Mouse (Mus musculus) right cerebral cortex, postnatal 14 days (tissue): ENCODE measurements around the gene Kctd17.

Experiments used
- DNase-seq: peaks from one replicate; pipeline ENCODE4 v3.0.0; 2022

Gene Kctd17

DNA sequence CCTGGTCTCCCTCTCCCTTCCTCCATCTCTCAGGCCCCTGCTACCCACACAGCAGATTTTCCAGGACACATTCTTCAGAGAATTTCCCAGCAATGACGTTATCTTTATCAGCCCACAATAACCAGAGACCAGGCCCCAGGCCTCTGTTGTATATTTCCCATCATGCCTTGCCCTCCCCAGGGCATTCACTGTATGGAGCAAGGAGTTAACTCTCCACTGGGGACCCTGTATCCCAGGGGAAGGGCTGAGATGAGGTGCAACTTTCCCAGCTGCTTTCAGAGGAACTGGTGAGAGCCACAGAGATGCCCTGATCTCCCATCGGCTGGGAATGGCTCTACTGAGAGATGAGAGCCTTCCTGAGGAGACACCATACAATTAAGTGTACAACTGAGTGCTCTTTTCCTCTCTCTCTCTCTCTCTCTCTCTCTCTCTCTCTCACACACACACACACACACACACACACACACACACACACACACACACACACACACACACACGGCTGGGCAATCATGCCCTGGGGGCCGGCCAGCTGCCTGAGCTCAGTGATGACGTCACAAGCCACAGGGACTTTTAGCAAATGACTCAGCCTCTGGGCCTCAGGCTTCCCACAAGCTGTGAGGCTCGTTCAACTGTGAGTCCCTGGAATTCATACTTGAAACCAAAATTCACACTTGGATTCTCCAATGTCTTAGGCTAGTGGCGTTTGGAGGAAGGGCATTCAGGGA, 21.5 kb downstream of the Kctd17 start:
- DNase-seq, result no peak

DNA sequence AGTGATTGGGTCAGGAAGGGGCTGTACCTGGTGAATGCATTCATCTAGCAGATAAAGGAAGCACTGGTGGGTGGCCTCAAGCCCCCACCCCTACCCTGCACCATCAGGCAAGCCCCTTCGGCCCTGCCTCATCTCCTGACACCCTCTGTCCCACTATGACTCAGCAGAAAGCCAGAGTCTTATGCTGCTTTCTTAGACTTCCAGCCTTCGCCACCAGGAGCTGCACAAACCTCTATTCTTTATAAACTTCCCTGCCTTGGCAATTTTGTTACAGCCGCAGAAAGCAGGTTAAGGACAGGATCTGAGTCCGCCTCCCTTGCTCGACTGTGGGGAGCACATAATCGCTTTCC, 22.0 kb downstream of the Kctd17 start:
- no peak for DNase-seq

DNA sequence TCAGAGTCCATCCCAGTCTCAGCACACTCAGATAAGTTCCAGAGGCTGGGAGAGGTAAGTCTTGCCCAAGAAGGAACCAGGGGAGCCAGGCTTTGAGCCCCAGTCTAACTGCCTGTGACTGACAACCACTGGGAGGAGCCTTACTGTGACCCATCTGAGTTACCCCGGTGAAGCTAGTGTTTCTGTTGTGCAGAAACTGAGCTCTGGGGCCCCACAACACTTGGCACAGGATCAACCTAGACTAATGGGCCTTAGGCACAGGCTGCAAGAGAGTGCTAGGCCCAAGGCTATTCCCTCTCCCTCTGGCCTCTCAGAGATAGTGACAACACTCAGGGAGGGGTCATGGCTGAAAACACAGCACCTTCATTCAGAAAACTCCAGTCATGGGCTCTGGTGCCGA, 22.8 kb downstream of the Kctd17 start:
- DNase-seq, result no peak

DNA sequence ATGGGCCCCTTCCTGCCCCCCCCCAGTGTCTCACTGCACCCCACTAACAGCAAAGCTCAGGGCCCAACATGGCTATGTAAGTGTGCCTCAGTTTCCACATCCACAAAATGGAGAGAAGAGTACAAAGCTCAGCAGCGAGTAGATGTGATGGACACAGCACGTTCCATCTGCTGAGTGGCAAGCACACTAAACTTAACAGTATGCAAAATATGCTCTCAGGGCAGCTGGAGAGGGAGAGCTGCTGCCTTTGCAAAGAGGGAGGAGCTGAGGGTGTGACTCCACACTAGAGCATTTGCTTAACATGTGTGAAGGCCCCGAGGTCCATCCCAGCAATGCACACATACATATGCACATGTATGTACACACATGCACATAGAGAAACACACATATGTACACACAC, 24.6 kb downstream of the Kctd17 start:
- DNase-seq, result no peak

DNA sequence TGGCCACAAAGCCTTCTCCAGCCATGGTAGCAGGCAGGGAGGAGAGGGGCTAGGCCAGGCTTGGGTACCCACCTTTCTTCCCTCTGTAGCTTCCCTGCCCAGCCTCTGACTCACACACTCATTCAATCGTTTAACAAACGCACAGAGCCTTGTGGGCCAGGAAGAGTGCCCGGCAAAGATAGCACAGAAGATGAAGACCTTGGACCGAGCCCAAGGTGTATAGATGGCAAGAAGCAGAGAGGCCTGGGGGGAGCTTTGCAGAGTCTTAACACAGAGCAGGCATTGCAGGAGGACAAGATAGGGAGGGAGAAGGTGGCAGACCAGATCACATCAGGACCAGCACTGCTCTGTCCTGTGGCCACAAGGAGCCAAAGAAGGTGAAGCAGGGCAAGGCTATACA, 26.8 kb downstream of the Kctd17 start:
- DNase-seq, result no peak

DNA sequence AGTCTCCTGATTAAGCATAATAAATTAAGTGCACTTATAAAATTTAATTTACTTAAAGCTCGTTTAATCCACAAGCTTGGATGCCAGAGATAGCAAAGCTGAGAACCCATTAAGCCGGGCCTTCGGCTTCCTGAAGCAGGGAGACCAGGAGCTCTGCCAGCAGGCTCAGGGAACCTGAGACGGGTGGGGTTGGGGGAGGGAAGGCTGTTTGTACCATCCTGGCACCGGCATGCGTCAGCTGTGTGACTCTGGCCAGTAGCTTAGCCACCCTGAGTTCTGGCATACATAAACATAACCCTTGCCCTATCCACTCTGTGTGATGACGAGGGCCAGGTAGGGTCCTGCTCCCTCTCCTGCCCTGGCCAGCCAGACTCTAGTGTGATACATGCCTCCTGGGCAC, 27.7 kb downstream of the Kctd17 start:
- no peak for DNase-seq

DNA sequence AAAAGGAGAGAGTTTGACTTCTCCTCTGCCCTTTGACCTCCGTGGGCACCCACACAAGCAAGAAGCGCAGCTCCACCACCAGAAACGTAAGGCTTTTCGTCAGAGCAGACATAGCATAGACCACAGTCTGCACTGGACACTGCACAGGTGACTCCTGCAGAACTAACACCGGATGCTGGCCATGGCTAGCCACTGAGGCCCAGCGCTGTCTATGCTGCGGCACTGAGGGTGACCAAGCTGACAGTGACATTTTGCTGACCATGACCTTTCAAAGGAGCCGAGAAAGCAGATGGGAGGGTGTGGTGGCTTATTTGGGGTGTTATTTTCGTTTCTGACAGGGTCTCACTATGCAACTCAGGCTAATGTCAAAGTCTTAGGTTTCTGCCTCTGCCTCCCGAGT, 28.8 kb downstream of the Kctd17 start:
- no peak for DNase-seq

DNA sequence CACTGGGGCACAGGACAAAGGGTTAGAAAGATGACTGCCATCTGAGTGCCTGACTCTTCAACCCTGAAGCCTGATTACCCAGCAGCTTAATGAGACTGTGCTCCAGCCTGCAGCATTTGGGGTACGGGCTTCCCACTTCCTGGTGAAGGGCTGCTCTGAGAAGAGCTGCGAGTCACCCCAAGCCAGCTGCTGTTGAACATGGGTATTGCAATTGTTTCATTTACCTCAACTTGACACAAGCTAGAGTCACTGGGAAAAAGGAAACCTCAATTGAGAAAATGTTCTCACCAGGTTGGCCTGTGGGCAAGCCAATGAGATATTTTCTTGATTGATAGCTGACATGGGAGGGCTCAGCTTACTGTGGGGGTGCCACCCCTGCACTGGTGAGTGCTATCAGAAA, 34.6 kb downstream of the Kctd17 start:
- DNase-seq, result no peak

DNA sequence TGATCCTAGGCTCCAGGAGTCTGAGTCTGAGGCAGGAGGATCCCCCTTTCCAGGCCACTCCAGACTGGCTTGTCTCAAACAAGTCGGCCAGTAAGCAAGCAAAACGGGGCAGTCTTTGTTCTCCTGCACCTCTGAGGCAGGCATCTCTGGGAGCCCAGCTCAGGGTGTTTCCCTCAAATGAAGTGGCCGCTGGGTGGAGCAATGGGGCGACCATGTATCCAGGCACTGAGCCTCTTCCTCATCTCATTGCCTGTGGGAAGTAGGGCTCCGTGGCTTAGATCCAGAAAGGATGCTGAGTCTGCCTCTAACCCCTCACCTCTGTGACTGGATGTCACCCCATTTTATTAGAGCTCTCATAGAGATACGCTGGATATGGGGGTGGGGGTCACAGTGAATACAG, 38.4 kb downstream of the Kctd17 start:
- DNase-seq, result no peak

DNA sequence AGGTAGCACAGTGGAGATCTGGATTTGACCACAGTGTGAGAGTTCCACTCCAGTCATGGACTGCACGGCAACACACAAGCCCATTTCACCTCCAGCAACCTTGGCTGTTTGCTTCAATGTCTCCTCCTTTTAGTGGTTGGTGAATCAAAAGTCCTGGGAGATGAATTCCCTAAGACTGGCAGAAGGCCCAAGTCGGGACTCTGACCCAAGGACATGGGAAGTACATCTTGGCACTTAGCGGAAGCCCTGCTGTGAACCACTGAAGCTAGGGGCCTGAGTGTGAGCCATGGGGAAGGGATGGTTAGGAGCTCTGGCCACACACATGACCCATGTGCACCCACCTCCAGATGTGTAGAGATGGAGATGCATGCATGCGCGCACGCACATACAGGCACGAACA, 39.2 kb downstream of the Kctd17 start:
- DNase-seq, result no peak

DNA sequence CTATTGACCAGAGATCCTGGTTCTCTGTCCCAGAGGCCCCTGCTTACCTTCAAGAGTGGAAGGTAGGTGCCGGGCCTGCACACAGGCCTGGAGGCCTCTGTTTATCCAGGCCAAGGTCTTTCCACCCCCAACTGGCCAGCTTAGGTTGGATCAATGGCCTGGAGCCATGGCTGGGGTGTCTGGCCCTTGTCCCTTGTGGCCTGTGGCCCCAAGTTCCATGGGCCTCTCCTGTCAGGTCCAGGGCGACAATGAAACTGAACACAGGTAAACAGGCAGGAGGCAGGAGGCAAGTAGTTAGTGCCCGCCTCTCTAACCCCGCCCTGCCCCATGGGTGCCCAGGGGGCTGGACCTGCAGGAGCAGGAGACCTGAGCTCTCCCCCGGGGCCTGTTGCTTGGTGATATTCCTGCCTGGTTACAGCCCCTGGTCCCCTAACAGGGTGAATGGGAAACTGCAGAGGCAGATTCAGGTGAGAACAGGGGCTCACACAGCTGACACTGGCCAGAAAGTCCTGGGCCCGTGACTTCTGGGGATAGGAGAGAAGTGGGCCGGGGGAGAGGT, 40.1 kb downstream of the Kctd17 start, which contains the start of gene Tmprss6:
Tmprss6 (minus strand) TSS at position 256 of the 559 bp plus-strand sequence.
- DNase-seq, result no peak

DNA sequence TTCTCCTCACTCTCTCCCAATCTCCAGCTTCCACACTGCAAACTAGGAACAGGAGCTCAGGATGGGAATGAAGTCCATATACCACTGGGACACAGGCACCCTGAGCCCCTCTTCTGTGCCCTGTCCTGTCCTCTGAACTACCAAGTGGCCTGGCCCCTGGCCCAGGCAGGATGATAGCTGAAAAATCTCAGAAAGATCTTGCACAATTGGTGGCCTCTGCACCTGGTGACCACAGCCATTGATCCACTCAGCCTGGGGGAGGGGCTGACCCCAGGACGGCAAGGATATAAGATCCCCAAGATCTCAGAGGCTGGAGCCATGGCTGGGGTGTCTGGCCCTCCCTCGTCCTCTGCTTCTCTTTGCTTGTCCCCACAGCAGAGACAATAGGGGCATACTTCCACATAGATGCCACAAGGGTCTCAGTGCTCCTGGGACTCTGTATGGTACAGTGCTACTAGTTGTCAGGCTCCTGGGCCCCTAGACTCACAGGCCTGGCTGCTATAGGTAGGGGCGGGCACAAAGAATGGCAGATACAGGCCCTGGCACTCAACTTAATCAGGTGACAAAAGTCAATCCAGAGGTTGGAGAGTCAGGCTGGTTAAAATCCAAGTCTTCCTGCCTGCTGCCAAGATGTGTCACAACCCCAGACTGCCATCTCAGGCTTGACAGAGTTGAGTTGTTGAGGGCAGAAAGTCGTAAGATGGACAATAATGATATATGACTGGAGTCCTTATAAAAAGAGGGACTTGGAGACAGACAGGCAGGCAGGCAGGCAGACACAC, 42.3 kb downstream of the Kctd17 start:
- DNase-seq, result no peak

DNA sequence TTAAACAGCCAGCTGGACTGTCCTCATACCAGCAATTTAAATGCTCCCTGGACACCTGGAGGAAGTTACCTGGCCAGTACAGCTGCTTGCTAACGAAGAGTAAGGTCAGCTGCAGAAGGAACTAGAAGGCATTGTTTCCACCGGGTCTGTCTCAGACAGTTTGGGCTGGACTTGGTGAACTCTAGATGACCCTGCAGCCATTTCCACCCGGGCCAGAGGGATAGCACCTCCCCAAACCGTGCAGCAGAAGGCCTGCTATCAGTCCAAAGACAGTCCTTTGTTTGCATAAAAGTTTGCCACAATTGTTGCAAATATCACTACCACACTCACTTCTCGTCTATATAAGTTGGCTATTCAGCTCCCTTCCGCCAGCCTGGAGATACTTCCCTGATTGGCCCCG, 43.5 kb downstream of the Kctd17 start:
- DNase-seq, result no peak

DNA sequence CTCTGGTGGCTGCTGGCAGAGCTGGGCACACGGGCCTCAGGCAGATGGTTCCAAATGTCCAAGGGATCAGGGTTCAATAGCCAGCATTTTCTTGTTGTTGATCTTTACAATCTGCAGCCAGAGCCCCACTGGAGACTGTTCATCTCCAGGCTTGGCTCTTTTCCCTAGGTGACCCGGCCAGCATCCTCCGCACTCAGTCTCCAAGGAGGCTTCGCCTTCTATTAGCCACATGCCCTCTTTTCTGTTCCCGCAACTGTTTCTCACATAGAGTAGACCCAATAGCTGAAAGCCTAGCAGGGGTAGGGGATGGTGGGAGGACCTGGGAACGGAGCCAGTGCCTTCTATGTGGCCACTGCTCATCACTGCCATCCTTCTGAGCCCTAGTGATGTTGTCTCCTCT, 45.1 kb downstream of the Kctd17 start:
- no peak for DNase-seq

DNA sequence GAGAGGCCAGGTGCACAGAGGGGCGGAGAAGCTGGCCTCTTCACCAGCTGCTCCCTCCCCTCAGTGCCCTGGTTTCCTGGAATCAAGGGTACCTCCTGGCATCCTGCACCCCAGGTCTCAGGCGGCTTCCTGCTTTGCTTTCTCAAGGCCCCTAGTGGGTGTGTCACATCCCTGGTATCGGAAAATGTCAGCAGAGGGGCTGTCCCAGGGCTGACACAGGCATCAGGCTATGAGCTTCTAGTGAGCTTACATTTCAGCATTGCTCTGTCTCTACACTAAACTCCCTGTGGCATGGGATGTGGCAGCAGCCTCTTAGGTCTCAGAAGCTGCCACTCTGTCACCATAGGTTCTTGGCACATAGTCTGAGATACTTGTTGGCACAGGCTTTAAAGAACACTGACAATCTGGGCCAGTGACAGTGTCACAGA, 47.3 kb downstream of the Kctd17 start:
- no peak for DNase-seq

DNA sequence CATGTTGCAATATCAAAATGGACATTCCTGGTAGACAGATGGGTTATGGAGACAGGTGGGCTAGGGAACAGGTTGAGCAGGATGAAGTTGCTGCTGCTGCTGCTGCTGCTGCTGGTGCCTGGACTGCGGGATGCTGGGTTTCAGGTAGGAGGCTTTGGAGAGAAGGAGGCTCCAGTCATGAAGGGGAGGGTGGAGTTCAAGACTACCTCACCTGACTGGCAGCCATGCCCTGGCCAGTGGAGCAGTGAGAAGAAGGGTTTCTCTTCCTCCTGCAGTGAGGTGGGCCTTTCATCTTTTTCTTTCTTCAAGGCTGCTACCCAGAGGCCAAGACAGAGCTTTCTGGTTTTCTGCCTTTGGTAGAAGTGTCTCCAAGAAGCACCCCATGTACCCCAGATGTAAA, 48.5 kb downstream of the Kctd17 start:
- DNase-seq, result no peak

DNA sequence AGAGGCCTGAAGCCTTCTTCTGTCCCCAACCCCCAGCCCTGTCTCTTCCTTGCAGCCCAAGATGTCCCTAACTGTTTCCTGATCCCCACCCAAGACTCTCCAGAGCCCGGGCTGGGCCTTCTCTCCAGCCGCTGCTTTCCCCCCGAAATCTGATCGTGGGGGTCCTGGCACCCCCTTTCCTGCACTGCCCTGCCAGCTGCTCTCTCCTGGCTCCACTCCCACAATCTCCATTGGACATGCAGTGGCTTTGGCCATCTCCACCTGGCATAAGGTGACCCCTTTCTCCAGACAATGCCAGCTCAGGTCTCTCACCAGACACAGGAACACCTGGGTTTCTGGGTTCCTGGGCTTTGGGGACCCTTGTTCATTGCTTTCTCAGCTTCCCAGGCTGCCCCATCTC, 49.7 kb downstream of the Kctd17 start:
- no peak for DNase-seq

DNA sequence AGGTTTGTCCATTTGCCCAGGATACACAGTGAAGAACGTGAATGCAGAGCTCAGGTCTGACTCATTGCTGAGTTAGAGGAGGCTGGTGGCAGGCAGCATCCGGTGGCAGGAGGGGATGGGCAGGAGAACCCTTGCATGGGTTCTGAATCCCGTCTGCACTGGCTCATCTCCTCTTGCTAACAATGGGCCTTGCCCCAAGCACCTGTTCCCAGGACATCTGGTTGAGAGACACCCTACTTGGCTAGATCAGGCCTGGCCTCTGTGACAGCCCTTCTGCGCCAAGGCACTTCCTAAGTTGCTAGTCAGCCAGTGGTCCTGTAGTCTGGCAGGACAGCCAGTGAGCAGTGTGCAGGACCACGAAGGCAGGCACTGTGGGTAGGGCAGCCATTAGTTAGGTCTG, 51.1 kb downstream of the Kctd17 start:
- DNase-seq, result no peak

DNA sequence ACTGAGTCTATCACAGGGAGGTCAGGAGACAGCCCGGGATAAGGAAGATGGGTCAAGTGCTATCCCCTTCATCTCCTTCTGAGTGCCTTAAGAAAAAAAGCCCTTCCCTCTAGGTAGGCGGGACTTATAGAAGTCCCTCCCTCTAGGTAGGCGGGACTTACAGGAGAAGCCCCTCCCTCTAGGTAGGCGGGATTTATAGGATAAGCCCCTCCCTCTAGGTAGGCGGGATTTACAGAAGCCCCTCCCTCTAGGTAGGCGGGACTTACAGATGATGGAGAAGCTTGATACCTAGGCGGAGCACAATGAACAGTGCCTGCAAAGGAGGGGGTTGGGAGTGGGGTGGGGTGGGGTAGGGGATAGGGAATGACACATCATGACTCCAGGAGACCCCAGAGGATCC, 51.7 kb downstream of the Kctd17 start:
- no peak for DNase-seq

DNA sequence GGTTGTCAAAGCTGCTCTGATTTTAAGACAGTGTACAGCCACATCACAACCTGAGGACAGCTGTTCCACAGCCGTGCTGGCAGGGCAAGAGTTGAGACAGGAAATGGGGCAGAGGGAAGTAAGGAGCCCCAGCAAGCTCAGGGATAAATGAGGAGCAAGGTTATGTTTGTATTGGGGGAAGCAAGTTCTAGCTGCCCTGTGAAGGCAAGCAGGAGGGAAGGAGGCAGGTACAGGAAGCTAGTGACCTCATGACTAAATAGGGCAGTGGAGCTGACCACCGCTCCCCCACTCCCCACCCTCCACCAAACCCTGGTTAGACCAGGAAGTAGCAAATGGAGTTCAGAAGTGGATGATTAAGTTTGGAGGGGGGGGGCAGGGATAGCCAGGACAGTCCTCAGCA, 52.6 kb downstream of the Kctd17 start:
- no peak for DNase-seq

DNA sequence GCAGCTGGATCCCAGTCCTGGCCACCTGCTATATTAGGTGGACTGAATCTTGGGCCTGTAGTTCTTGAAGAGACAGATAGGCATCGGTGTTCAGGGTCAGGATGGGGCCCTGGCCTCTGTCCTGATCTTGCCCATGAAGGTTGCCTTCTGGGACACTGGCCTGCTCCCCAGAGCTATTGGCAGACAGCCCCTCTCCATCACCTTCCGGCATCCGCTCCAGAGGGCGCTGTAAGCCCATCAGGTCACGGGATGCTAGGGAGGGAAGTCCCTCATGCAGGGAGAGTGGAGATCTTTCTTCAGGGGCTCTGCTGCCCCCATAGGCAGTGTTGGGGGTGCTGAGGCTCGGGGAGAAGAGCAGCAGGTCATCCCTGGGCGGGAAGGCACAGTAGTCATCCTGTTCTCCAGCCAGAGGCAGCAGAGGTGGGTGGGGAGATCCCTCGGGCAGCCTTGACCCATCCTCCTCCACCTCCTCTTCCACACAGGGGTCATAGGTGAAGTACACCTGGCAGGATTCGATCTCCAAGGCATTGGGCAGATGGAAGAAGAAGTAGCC, 53.2 kb downstream of the Kctd17 start:
- no peak for DNase-seq

DNA sequence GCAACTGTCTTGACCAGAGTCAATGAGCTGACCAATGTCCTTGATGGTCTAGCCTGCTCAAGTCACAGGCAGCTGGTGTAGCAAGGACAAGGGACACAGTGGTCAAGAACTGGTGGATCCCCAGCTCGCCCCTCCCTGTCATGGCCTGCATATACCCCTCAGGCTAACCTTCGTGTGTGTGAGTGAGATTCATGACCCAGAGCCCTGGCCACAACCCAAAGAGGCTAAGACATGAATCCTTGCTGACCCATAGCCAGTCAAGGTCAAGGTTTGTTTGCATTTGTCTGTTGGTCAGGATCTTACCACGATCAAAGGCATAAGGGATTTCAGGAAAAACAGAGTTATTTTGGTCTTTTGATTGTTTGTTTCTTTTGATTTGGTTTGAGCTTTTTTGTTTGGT, 54.2 kb downstream of the Kctd17 start:
- DNase-seq, result no peak

DNA sequence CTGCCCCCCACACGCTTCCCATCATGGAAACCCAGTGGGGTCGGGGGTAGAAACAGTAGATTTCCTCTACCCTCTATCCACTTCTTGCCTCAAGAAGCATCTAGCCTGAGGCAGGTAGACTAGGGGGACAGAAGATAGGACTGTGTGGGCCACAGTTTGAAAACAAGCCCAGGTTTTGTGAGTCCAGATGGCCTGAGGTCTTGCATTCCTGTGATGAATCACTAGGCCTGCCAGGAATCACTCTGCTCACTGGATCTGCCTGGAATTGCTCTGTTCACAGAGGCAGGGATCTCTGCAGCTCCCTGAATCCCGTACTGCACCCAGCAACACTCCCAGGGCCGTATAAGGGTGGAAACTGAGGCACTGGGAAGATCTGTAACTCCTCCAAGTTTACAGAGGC, 54.9 kb downstream of the Kctd17 start:
- DNase-seq, result no peak

DNA sequence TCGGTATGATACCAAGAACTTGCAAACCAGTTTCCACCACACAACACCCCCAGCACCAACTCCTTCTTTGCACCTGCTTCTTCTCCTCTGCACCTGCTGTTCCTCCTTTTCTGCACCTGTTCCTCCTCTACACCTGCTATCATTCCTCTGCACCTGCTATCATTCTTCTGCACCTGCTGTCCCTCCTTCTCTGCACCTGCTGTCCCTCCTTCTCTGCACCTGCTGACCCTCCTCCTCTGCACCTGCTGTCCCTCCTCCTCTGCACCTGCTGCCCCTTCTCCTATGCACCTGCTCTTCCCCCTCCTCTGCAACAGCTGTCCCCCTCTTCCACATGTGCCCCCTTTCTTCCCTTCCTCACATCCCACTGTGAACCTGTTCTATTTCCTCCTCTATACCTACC, 58.2 kb downstream of the Kctd17 start:
- no peak for DNase-seq
